Mouse (Mus musculus) kidney, postnatal 14 days (tissue): ENCODE measurements around the gene Dlg2.
A peak's percentile ranks its signal among the peaks of the same experiment; 100 is the strongest.

Experiments used
- DNase-seq: peaks from one replicate; pipeline ENCODE4 v3.0.0; 2022; ENCODE audit warnings: mixed read lengths

Dlg2 gene

DNA sequence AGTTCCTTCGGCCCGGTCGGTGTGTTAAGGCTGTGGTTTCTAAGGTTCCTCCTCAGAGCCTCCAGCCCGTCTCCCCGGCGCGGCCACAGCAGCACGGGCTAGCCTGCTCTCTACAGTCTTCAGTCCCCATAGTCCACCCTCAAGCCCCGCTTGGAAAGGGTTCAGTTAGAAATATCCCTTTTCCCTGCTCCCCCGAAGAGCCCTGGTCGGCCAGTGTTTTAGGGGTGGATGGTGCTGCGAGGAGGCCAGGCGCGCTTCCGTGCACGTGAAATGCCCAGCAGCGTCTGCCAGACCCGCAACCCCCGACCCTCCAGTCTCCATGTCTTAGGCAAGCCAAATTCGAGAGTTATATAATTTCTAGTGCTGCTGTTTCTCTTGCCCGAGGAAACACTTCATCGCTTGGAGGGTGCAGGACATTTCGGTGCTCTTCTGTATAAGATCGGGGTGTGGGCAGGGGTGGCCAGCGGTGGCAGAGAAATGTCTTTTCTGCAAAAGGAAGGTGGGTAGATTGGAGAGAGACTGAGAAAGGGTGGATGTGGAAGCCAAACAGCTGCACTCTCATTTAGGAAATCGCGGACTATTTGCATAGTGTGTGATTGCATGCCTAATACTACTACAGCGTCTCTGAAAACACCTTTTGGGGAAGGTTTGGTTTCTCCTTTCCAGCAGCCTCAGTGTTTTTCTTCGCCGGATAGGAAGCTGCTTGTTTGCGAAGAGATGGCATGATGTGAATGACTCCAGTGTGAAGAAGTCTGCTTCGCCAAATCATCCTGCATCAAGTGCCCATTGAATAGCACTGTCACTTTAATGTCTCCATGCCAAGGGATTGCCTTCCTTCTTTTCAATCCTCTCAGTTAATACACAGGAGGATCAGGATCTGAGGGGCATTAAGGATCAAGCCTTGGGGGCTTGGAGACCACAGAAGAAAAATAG lies at the start of gene Dlg2:
TSS of gene Dlg2 (plus strand) at position 360 of the 933 bp plus-strand sequence.
- DNase-seq = no peak

DNA sequence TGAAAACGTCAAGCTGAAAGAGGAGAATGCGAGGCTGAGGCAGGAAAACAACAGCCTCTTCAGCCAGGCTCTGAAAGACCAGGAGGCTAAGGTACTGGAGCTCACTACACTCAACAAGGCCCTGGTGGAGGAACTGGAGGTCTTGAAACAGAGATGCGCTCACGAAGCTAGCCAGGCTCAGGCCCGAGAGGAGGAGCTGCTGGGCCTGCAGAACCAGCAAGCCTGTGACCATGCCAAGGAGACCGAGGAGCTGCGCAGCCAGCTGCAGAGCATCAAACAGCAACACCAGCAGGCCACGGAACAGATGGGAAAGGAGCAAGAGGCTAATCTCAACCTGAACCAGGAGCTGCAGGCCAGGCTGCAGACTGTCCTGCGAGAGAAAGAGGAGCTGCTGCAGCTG lies 49.5 kb upstream of the Dlg2 start:
- DNase-seq = no peak

GRCm38 (mm10) chr7:90432221-90432620 lies 44.3 kb upstream of the Dlg2 start:
- no peak for DNase-seq

- no peak for DNase-seq
These were observed 36.4 kb upstream of the Dlg2 start for GRCm38 (mm10) chr7:90440044-90440443.

DNA sequence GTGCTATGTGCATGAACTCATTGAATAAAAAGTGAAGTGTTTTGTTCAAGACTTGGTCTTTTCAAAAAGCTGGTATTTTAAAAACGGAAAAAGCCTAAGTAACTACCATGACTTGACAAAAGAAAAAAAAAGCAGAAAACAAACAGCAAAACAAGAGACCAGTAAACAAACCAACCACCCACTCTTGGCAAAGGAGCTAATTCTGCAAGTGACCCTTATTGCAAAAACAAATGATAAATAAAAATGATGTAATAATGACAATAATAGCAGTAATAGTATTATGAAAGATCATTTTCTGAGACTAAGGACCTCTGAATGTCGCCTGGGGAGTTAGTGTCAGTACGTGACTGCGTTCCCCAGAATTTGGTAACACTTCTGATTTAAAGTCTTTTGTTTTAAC lies 34.4 kb upstream of the Dlg2 start:
- peak; percentile 9 for DNase-seq

DNA sequence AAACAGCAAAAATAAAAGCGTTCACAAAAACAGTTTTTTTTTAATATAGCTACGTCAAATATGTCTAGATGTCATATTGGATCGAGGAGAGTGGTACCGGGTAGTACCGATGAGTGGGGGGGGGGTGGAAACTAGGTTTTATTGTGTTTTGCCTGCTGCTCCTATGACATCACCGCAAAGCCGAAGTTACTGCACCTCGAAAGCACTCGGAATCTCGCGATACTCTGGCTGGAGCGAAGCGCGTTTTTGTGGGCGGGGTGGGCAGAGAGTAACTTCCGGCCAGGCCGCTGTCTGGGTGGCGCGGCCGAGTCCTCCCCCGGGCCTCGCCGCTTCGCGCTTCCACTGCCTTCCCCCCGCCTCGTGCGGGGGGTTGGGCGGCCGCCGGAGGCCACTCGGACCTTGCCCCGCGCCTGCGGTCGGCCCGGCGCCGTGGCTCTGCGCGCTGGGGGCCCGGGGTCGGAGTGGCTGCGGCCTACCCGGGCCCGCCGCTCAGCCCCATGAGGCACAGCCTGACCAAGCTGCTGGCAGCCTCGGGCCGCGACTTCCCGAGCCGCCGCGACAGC lies 33.9 kb upstream of the Dlg2 start, which contains the start of gene Crebzf:
TSS of gene Crebzf (plus strand) at position 212 of the 563 bp plus-strand sequence.
- DNase-seq = peak; percentile 98

GRCm38 (mm10) chr7:90443101-90444091 lies 33.1 kb upstream of the Dlg2 start:
- peak; percentile 72 for DNase-seq

- DNase-seq = peak; percentile 12
These were observed 32.3 kb upstream of the Dlg2 start for GRCm38 (mm10) chr7:90444206-90444605.

- no peak for DNase-seq
These were observed 20.2 kb upstream of the Dlg2 start for GRCm38 (mm10) chr7:90456149-90456844.

- peak; percentile 91 for DNase-seq
These were observed 19.5 kb upstream of the Dlg2 start, which contains the start of gene Tmem126a for GRCm38 (mm10) chr7:90456845-90457468. Tmem126a (minus strand) TSS chr7:90457229.

DNA sequence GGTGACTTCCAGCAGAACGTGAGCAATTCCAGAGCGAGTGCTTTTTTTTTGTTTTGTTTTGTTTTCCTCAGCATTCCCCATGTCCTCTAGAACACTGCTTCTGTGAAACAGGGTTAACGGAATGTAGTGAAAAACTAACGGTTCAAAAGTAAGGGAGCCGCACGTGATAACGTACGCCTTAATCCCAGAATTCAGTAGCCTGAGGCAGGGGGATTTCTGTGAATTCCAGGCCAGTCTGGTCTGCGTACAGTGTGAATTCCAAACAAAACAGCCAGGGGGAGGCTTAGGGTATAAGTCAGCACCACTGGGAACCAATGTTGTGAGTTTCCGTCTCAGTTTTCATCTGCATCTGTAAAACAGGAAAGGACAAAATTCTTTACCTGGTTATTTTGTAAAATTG lies 19.0 kb upstream of the Dlg2 start:
- DNase-seq = peak; percentile 23

DNA sequence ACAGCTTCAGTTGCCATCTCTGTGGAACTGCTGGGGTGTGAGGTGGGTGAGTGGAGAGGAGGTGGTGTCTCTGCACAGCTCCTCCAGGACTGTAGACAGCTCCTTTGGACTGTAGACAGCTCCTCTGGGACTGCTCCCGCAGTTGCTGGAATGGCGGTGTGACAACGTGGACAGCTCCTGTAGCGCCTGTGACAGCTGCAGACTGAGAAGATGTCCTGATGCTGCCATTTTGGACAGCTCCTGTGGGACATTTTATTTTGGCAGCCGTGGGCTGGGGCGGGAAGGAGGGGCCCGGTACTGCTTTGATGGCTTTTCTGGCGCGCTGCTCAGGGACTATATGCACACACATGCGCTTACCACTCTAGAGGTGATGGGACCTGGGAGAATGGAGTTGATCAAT lies 16.1 kb upstream of the Dlg2 start:
- no peak for DNase-seq

DNA sequence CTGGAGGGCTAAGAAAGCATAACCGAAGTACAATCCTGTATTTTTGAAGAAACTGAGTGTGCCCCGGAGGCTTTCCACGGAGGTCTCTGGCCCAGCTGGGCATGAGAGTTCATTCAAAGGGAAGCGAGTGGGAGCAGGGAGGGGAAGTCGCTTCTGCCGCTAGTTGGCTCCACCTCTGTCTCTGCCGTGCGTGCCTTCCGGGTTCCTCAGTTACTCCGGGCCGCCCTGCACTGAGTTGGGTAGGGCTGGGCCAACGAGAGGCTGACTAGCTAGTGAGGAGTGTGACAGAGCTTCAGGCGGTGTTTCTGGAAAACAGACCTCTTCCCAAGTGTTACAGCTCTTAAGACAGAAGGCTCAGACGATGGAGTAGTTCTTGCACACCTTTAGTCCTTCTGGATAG lies 15.5 kb upstream of the Dlg2 start:
- DNase-seq = peak; percentile 30

GRCm38 (mm10) chr7:90461441-90461840 lies 15.0 kb upstream of the Dlg2 start:
- DNase-seq = no peak

DNA sequence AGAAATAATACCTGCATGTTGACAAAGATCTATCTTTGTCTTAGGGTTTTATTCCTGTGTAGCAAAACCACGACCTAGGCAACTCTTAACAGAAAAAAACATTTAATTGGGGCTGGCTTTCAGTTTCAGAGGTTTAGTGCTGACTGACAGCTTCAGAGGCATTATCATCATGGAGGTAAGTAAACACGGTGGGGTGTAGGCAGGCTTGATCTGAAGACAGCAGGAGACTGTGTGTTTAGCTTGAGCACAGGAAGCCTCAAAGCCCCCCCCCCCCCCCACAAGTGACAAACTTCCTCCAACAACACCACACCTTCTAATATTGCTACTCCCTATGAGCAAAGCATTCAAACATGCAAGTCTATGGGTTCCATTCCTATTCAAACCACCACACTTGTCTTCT lies 3.0 kb upstream of the Dlg2 start:
- DNase-seq = no peak

DNA sequence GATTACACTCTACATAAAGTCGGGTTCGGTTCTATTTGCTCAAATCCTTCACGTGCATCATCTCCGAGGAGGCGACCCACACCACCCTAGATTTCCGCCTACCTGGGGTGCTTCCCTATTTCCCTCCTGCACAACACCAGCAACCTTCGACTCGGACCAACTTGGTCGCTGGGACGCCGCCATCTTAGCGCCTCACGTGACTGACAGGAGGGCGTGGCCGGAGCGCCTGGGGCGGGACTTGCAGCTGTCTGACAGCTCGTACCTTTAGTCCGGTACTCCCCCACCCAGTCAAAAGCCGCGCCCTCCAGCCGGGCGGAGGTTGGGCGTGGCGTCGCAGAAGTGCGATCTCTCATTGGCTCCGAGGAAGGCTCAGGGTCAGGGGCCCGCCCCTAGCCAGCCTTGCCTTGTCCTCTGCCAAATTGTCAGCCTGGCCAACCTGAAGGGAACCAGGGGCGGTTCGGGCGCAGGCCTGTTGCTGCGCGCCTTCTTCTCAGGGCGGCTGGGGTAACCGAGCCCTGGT lies 619 bp upstream of the Dlg2 start, which contains the start of gene Tmem126b:
TSS of gene Tmem126b (minus strand) at position 209 of the 520 bp plus-strand sequence.
- peak; percentile 99 for DNase-seq

DNA sequence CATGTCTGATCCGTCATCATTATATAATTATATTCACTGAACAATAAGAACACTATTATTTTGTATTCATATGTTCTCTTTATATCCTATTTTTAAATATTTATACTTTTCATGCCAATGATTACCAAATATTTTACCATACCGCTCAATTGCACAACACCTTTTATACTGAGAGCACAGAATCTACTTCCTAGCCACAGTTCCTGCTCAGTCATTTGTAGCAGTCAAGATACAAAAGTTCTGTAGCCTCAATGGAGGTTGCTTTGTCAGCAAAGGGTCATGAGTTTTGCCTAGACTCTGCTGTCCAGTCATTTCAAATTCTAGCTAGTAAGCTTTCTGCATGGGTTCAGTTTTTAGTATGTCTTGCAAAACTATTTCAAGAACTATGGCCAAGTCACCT lies 6.1 kb downstream of the Dlg2 start:
- no peak for DNase-seq

DNA sequence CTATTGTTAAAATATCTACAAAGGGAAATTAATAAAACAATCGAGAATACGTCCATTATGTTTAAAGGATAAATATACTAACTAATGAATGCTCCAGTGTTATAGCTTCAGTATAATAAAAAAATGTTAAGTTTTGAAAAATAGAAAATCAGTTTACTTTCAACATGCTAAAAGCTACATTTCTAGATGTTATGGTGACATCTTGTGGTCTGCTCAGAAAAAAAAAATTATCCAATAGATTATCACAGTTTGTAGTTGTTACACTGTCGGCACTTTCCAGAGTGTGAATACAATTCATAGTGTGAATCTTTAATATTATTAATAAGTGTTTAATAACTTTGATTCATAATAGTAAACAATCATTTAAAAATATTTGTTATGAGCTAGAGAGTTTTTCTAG lies 31.7 kb downstream of the Dlg2 start:
- DNase-seq = no peak

GRCm38 (mm10) chr7:90512293-90512692 lies 35.8 kb downstream of the Dlg2 start:
- DNase-seq = no peak

DNA sequence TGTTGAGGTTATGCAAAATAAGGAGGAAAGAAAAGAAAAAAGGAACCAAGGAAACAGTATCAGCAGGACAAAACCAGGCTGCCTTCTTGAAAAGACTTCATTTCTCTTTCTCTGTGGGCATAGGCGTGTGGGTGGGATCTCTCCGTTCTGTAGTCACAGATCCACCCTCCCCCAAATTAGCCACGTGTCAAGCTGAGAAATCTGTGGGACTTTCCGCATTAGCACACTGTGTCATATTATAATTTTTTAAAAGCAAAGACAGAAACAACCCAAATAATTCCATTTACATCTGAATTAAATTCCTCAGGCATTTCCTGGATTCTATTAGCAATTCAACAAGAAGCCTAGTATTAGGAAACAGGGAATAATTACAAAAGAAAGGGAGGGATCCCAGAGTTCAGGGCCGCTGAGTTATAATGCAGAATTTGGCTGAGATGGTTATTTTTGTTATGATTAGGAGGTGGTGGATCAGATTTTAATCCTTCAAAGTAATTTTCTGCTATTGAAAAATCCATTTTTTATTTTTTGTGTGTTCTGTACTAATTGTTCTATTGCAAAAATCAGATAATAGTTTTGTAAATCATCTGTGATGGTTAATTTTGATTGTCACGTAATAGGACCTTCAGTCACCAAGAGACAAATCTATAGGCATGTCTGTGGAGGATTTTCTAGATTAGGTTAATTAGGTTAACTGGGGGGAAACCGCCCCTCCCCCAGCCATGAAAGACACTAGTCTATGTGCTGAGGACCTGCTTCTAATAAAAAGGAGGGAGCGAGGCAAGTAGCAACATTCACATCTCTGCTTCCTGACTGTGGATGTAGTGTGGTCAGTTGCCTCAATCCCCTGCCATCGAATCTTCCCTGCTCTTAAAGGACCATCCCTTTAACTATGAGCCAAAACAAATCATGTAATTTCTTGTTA lies 63.3 kb downstream of the Dlg2 start:
- no peak for DNase-seq
